Mouse (Mus musculus): ENCODE measurements at regions not wholly inside any gene's neighbourhood (a gene's known extent, or its start where the extent isn't known, plus 50 kb on each side); places are given as distances from the start of the nearest gene placed in this dataset.

DNA sequence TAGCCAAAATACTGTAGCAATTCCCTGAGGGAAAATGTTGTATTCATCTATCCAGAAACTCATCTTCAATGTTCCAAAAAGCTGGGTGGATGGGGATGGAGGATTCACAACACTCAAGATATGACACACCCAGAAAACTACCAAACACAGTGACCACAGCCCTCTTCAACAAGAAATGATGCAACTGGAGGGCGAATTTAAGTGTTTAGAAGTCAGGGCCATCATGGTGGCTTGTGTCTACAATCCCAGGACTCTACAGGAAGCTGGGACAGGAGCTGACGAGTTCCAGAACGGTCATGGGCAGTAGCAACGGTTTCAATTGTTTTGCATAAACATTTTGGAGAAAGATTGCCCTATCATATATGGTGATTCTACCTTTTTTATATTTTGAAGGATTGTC, 78.8 kb upstream of the Plcb4 start:
- no peak for ATAC-seq (replicated peaks; ENCODE audit: low FRiP score, low TSS enrichment, poor library complexity, severe bottlenecking)

DNA sequence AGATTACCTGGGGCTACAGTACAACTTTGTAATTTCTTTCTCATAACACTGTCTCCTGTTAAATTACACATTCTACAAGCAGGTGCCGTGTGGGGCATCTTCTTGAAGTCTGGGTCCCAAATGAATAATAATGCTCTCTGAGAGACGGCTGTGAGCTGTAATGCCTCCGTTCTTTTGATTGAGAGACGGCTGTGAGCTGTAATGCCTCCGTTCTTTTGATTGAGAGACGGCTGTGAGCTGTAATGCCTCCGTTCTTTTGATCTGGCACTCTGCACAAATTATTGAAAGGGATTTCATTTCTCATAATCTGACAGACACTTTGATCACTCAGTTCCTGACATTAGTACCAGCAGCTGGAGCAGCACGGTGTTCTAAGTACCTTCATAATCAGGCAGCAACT, 76.5 kb upstream of the Plcb4 start:
- ATAC-seq (replicated peaks; ENCODE audit: low FRiP score, low TSS enrichment, poor library complexity, severe bottlenecking), result no peak

DNA sequence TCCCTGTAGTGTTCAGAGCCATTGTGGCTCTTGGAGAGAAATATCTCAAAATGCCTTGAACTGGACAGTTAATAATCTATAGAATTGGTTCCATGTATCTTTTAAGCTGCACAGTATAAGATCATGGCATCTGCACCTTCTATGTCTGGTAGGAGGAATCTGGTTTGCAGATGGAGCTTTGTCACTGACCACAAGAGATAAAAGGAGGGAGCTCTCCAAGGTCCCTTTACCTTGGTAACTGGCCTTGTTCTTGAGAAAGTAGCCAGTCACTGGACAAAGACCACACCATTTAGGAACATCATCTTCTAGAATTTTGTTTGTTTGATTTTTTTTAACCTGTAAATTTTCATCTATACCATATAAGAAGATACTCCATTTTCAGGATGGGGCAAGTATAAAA, 52.5 kb upstream of the Plcb4 start:
- no peak for ATAC-seq (replicated peaks; ENCODE audit: low FRiP score, low TSS enrichment, poor library complexity, severe bottlenecking)
